Comparison of ENCODE assay signal across 30 mouse cellular contexts in genomic region chr17:34329807-34330206, GRCm38 (mm10). TPM values are rescaled to one million over a fixed set of nuclear protein-coding genes. Genes with fewer than 3 reads are reported as not detected.
DNase-seq lines count a peak whose midpoint lies in the region; ATAC-seq and TF ChIP-seq lines count a peak whose summit lies in the region.
"Had no signal": no experiment of that assay in that cellular context is flagged by ENCODE, and none has a peak within 500 bp of the region (broad histone marks: within the 10 kb centered on the region; RNA-seq: fewer than 3 reads in every experiment).

No protein-coding gene starts in this region.

- no peak overlapping the region for H3K4me3 ChIP-seq in heart, adult 2 months
- no peak overlapping the region for H3K4me3 ChIP-seq in midbrain, embryonic 14.5 days (replicated peaks; ENCODE audit: low read depth, low read length)
- H3K4me3 ChIP-seq: embryonic facial prominence, embryonic 15.5 days; hindbrain, embryonic 10.5 days; limb, embryonic 10.5 days; megakaryocyte, embryonic 14.5 days; stomach, embryonic 15.5 days had no signal

- no peak overlapping the region for H3K27ac ChIP-seq in heart, adult 2 months
- no peak overlapping the region for H3K27ac ChIP-seq in midbrain, embryonic 14.5 days (replicated peaks; ENCODE audit: low read depth, low read length)
- H3K27ac ChIP-seq: embryonic facial prominence, embryonic 15.5 days; hindbrain, embryonic 10.5 days; limb, embryonic 10.5 days; stomach, embryonic 15.5 days had no signal

- no peaks in the 10 kb centered on the region for H3K4me1 ChIP-seq in heart, adult 2 months (ENCODE audit: control insufficient read depth, insufficient read depth, low read length)
- no peaks in the 10 kb centered on the region for H3K4me1 ChIP-seq in midbrain, embryonic 14.5 days (ENCODE audit: control insufficient read depth, insufficient read depth, low read length)
- H3K4me1 ChIP-seq: embryonic facial prominence, embryonic 15.5 days; stomach, embryonic 15.5 days had no signal

- no peaks in the 10 kb centered on the region for H3K36me3 ChIP-seq in heart, adult 2 months (ENCODE audit: control insufficient read depth, insufficient read depth, low read length)
- H3K36me3 ChIP-seq in midbrain, embryonic 14.5 days (ENCODE audit: control insufficient read depth, insufficient read depth, low read length): no peaks in the 10 kb centered on the region
- H3K36me3 ChIP-seq: embryonic facial prominence, embryonic 15.5 days; hindbrain, embryonic 10.5 days; limb, embryonic 10.5 days; stomach, embryonic 15.5 days had no signal

- DNase-seq in heart, adult 11 months: peak; percentile 31
- DNase-seq in heart, adult 2 months: no peak
- DNase-seq in CD4-positive helper T cell, adult 2 months (ENCODE audit: low read depth, low spot score): peak; percentile 47
- no peak for DNase-seq in heart, adult 18-20 months
- no peak for DNase-seq in midbrain, embryonic 14.5 days
- DNase-seq: adrenal gland, postnatal 14 days; cerebellum, postnatal 10 days; kidney, adult 8-10 months; kidney, postnatal 4 days; layer of hippocampus, adult 9-11 months; liver, postnatal 0 days; lung, postnatal 10 days; thymus, adult 18-20 months had no signal

- no peaks in the 10 kb centered on the region for H3K27me3 ChIP-seq in heart, adult 2 months (ENCODE audit: control insufficient read depth, insufficient read depth, low read length)
- no peaks in the 10 kb centered on the region for H3K27me3 ChIP-seq in midbrain, embryonic 14.5 days (ENCODE audit: control insufficient read depth, insufficient read depth, low read length)
- H3K27me3 ChIP-seq: embryonic facial prominence, embryonic 15.5 days; stomach, embryonic 15.5 days had no signal

- no peak for TF ChIP-seq POLR2A in heart, adult 2 months (IDR thresholded peaks at IDR 0.05; ENCODE audit: insufficient read depth, low read depth, low read length)

- H3K9me3 ChIP-seq in midbrain, embryonic 14.5 days (ENCODE audit: control insufficient read depth, low read length): no peaks in the 10 kb centered on the region
- H3K9me3 ChIP-seq: embryonic facial prominence, embryonic 15.5 days; hindbrain, embryonic 10.5 days; limb, embryonic 10.5 days; stomach, embryonic 15.5 days had no signal

- no peak for TF ChIP-seq CTCF in heart, adult 2 months (IDR thresholded peaks at IDR 0.05)

- TF ChIP-seq EP300 in heart, adult 2 months (IDR thresholded peaks at IDR 0.05; ENCODE audit: insufficient read depth, low read depth, low read length): no peak

- peak; percentile 62 for ATAC-seq in granulocyte monocyte progenitor cell, adult 5-6 weeks (replicated peaks; ENCODE audit: poor library complexity, severe bottlenecking)
- ATAC-seq in neutrophil, adult 5-6 weeks (ENCODE audit: extremely low read depth, insufficient number of reproducible peaks, low FRiP score, poor library complexity, severe bottlenecking): peak; percentile 55
- ATAC-seq in midbrain, embryonic 14.5 days (ENCODE audit: low FRiP score, low TSS enrichment): no peak
- ATAC-seq: forebrain, embryonic 16.5 days; liver, postnatal 0 days; Patski had no signal

- WGBS in heart, adult 2 months: 38% methylated on average over 2 of the region's 2 CpGs
- 78% methylated on average over 2 of the region's 2 CpGs for WGBS in midbrain, embryonic 14.5 days

- no peaks in the 10 kb centered on the region for H3K79me2 ChIP-seq in heart, adult 2 months (replicated peaks; ENCODE audit: control insufficient read depth, insufficient read depth, low read length)

- no peak overlapping the region for H3K9ac ChIP-seq in heart, adult 2 months (ENCODE audit: low read depth, low read length)
- no peak overlapping the region for H3K9ac ChIP-seq in midbrain, embryonic 14.5 days (replicated peaks; ENCODE audit: low read length)
- H3K9ac ChIP-seq: embryonic facial prominence, embryonic 15.5 days; liver, postnatal 0 days; stomach, embryonic 15.5 days had no signal

- intact Hi-C loops in heart, adult 2 months (cut with DNase I): no loop called here

- H3K4me2 ChIP-seq in midbrain, embryonic 14.5 days (ENCODE audit: low read length): no peak overlapping the region
- H3K4me2 ChIP-seq: embryonic facial prominence, embryonic 15.5 days; stomach, embryonic 15.5 days had no signal

RNA-seq across cellular contexts. Expression of gene H2-Eb2, which starts 4.3 kb away (rescaled TPM):
- total RNA-seq in heart, adult 2 months (2021): not detected
- polyA plus RNA-seq in heart, adult 2 months (2012; rRNA removed): 0.09 and 0.33 TPM in 2 replicates
- total RNA-seq in granulocyte monocyte progenitor cell, adult 5-6 weeks (2014; fragmentation: Nextera tagmentation): not detected in 2 replicates
- not detected in 2 replicates for total RNA-seq in granulocyte monocyte progenitor cell, adult 5-6 weeks (2017)
- total RNA-seq in neutrophil, adult 5-6 weeks (2017): 52.6 and 54.0 TPM in 2 replicates
- under 1 TPM in 1 of 2 experiments, not detected in 1; 0.46 TPM for total RNA-seq in heart, adult 18-20 months (2021)
- polyA plus RNA-seq in midbrain, embryonic 14.5 days (2014; fragmentation: Nextera tagmentation; extraction: Ambion mirVana): 0.16 TPM in 1 of 2 replicates, not detected in the other
- total RNA-seq: adrenal gland, postnatal 14 days; ES-E14; heart, adult 8-10 months; left cerebral cortex, adult 8-10 months had no signal
- polyA plus RNA-seq: embryonic facial prominence, embryonic 15.5 days; forebrain, embryonic 16.5 days; hindbrain, embryonic 10.5 days; intestine, embryonic 14.5 days; limb, embryonic 10.5 days; liver, postnatal 0 days; neural tube, embryonic 11.5 days; Patski; stomach, embryonic 15.5 days had no signal

RNA-seq across cellular contexts. Expression of gene H2-Eb1, which starts 24.1 kb away (rescaled TPM):
- total RNA-seq in heart, adult 2 months (2021): 10 to 100 TPM; 28.9 to 36.5 TPM
- polyA plus RNA-seq in heart, adult 2 months (2012; rRNA removed): 49.5 and 74.4 TPM in 2 replicates
- not detected in 2 replicates for total RNA-seq in granulocyte monocyte progenitor cell, adult 5-6 weeks (2014; fragmentation: Nextera tagmentation)
- total RNA-seq in granulocyte monocyte progenitor cell, adult 5-6 weeks (2017): 2.6 TPM in 2 replicates
- 2,076 and 2,332 TPM in 2 replicates for total RNA-seq in neutrophil, adult 5-6 weeks (2017)
- 10 to 100 TPM; 54.9 to 60.2 TPM for total RNA-seq in heart, adult 18-20 months (2021)
- 2.4 and 2.7 TPM in 2 replicates for polyA plus RNA-seq in midbrain, embryonic 14.5 days (2014; fragmentation: Nextera tagmentation; extraction: Ambion mirVana)

RNA-seq across cellular contexts. Expression of gene Btnl2, which starts 24.8 kb away (rescaled TPM):
- under 1 TPM; 0.41 to 0.44 TPM for total RNA-seq in heart, adult 2 months (2021)
- 0.26 and 0.31 TPM in 2 replicates for polyA plus RNA-seq in heart, adult 2 months (2012; rRNA removed)
- not detected in 2 replicates for total RNA-seq in granulocyte monocyte progenitor cell, adult 5-6 weeks (2014; fragmentation: Nextera tagmentation)
- not detected in 2 replicates for total RNA-seq in granulocyte monocyte progenitor cell, adult 5-6 weeks (2017)
- 10.9 and 11.9 TPM in 2 replicates for total RNA-seq in neutrophil, adult 5-6 weeks (2017)
- under 1 TPM; 0.26 to 0.32 TPM for total RNA-seq in heart, adult 18-20 months (2021)
- polyA plus RNA-seq in midbrain, embryonic 14.5 days (2014; fragmentation: Nextera tagmentation; extraction: Ambion mirVana): not detected in 2 replicates
- total RNA-seq: ES-E14; midbrain, postnatal 0 days had no signal
- polyA plus RNA-seq: forebrain, embryonic 16.5 days; hindbrain, embryonic 10.5 days; limb, embryonic 10.5 days; liver, adult 2 months; liver, postnatal 0 days; midbrain, postnatal 0 days; neural tube, embryonic 11.5 days; Patski had no signal

RNA-seq across cellular contexts. Expression of gene H2-Aa, which starts 42.2 kb away (rescaled TPM):
- total RNA-seq in heart, adult 2 months (2021): 10 to 100 TPM; 26.8 to 38.4 TPM
- 99.0 and 141 TPM in 2 replicates for polyA plus RNA-seq in heart, adult 2 months (2012; rRNA removed)
- 2.4 and 6.9 TPM in 2 replicates for total RNA-seq in granulocyte monocyte progenitor cell, adult 5-6 weeks (2014; fragmentation: Nextera tagmentation)
- total RNA-seq in granulocyte monocyte progenitor cell, adult 5-6 weeks (2017): 2.4 and 4.8 TPM in 2 replicates
- total RNA-seq in neutrophil, adult 5-6 weeks (2017): 2,237 and 2,269 TPM in 2 replicates
- 10 to 100 TPM; 52.0 to 53.2 TPM for total RNA-seq in heart, adult 18-20 months (2021)
- polyA plus RNA-seq in midbrain, embryonic 14.5 days (2014; fragmentation: Nextera tagmentation; extraction: Ambion mirVana): 0.83 TPM in 1 of 2 replicates, not detected in the other
- polyA plus RNA-seq: forebrain, embryonic 16.5 days; hindbrain, embryonic 10.5 days; limb, embryonic 10.5 days; neural tube, embryonic 11.5 days; Patski had no signal

RNA-seq across cellular contexts. Expression of gene Btnl1, which starts 47.1 kb away (rescaled TPM):
- not detected for total RNA-seq in heart, adult 2 months (2021)
- polyA plus RNA-seq in heart, adult 2 months (2012; rRNA removed): not detected in 2 replicates
- not detected in 2 replicates for total RNA-seq in granulocyte monocyte progenitor cell, adult 5-6 weeks (2014; fragmentation: Nextera tagmentation)
- not detected in 2 replicates for total RNA-seq in granulocyte monocyte progenitor cell, adult 5-6 weeks (2017)
- total RNA-seq in neutrophil, adult 5-6 weeks (2017): 0.93 TPM in 1 of 2 replicates, not detected in the other
- not detected for total RNA-seq in heart, adult 18-20 months (2021)
- not detected in 2 replicates for polyA plus RNA-seq in midbrain, embryonic 14.5 days (2014; fragmentation: Nextera tagmentation; extraction: Ambion mirVana)
- total RNA-seq: adrenal gland, postnatal 14 days; ES-E14; heart, adult 8-10 months; left cerebral cortex, adult 8-10 months; liver, adult 2 months; midbrain, postnatal 0 days had no signal
- polyA plus RNA-seq: brain, embryonic 14.5 days; embryonic facial prominence, embryonic 15.5 days; forebrain, embryonic 16.5 days; hindbrain, embryonic 10.5 days; limb, embryonic 10.5 days; liver, adult 2 months; liver, postnatal 0 days; midbrain, postnatal 0 days; neural tube, embryonic 11.5 days; Patski had no signal

Comparison
In these comparisons a context has a peak if more than half of its experiments do, and no peak if none do; other contexts are left out.
1. DNase-seq: peak in heart, adult 11 months (single experiment) and CD4-positive helper T cell, adult 2 months (single experiment); none in heart, adult 2 months (0 of 2), heart, adult 18-20 months (0 of 2) and midbrain, embryonic 14.5 days (single experiment).
2. RNA of gene H2-Eb2, which starts 4.3 kb away (total RNA-seq): 52.6 to 54.0 TPM in neutrophil, adult 5-6 weeks; 0.46 TPM in heart, adult 18-20 months, not detected in heart, adult 2 months and not detected in granulocyte monocyte progenitor cell, adult 5-6 weeks; every median in the first group is over 10 times any median in the second.
3. RNA of gene H2-Eb1, which starts 24.1 kb away (total RNA-seq): 2,076 to 2,332 TPM in neutrophil, adult 5-6 weeks; 54.9 to 60.2 TPM in heart, adult 18-20 months, 28.9 to 36.5 TPM in heart, adult 2 months and 2.6 TPM in granulocyte monocyte progenitor cell, adult 5-6 weeks; every median in the first group is over 10 times any median in the second.